Mouse (Mus musculus) hindbrain, embryonic 13.5 days (tissue): ENCODE measurements around the gene Drc7. TPM values are rescaled to one million over a fixed set of nuclear protein-coding genes. Genes with fewer than 3 reads are reported as not detected.
A peak's percentile ranks its signal among the peaks of the same experiment; 100 is the strongest.

ENCODE experiments used
- ATAC-seq: fragments of 200-750 bp; cut with Nextera tagmentation; 2 replicates; pipeline ENCODE4 v1.8.0; 2017; ENCODE audit warnings: moderate TSS enrichment; ENCODE audit not compliant: low FRiP score
- H3K27ac ChIP-seq: fragments of 300-500 bp; sonication (generic); 2 replicates; pipeline ENCODE4 v1.5.1; 2015; ENCODE audit warnings: inconsistent platforms, mild to moderate bottlenecking, moderate library complexity
- H3K27me3 ChIP-seq: fragments of 300-500 bp; sonication (generic); 2 replicates; pipeline ENCODE4 v1.6.1; 2015; ENCODE audit warnings: mild to moderate bottlenecking, inconsistent platforms
- H3K36me3 ChIP-seq: fragments of 300-500 bp; sonication (generic); 2 replicates; pipeline ENCODE4 v1.6.1; 2015; ENCODE audit warnings: mild to moderate bottlenecking, inconsistent platforms
- H3K4me1 ChIP-seq: fragments of 300-500 bp; sonication (generic); replicated peaks from 2 replicates; pipeline ENCODE4 v1.6.1; 2015; ENCODE audit warnings: inconsistent platforms
- H3K4me2 ChIP-seq: fragments of 300-500 bp; sonication (generic); 2 replicates; pipeline ENCODE4 v1.6.1; 2015; ENCODE audit warnings: inconsistent platforms, mild to moderate bottlenecking, moderate library complexity
- H3K4me3 ChIP-seq: fragments of 300-500 bp; sonication (generic); 2 replicates; pipeline ENCODE4 v1.5.1; 2015; ENCODE audit warnings: mild to moderate bottlenecking, inconsistent platforms
- H3K9ac ChIP-seq: fragments of 300-500 bp; sonication (generic); 2 replicates; pipeline ENCODE4 v1.6.1; 2015; ENCODE audit warnings: mild to moderate bottlenecking, inconsistent platforms
- H3K9me3 ChIP-seq: fragments of 300-500 bp; sonication (generic); 2 replicates; pipeline ENCODE4 v1.6.1; 2016; ENCODE audit warnings: inconsistent platforms
- WGBS: fragments of 180-500 bp; shearing (Covaris S2); methylation state at CpG from one replicate; pipeline ENCODE4 v1.1.7; 2015; 5-methylcytosine and 5-hydroxymethylcytosine counted together
- polyA plus RNA-seq: library from polyadenylated mRNA; unstranded; fragments of >200 nt; fragmentation: Nextera tagmentation; extraction: Ambion mirVana; gene quantifications from 2 replicates; pipeline ENCODE4 v1.2.1, GENCODE M21; 2015

Gene Drc7
- polyA plus RNA-seq, 1 experiment from 2014 or later, result 2.3 TPM

GRCm38 (mm10) chr8:95067582-95067981, 12.7 kb downstream of the Drc7 start:
- no peak overlapping the region for H3K4me3 ChIP-seq
- no peak for ATAC-seq
- no peak overlapping the region for H3K4me2 ChIP-seq
- H3K9me3 ChIP-seq, result no peaks in the 10 kb centered on the region
- no peaks in the 10 kb centered on the region for H3K4me1 ChIP-seq
- WGBS, result 46% methylated on average over 3 of the region's 3 CpGs
- no peak overlapping the region for H3K9ac ChIP-seq
- no peaks in the 10 kb centered on the region for H3K36me3 ChIP-seq
- H3K27me3 ChIP-seq, result no peaks in the 10 kb centered on the region
- no peak overlapping the region for H3K27ac ChIP-seq

GRCm38 (mm10) chr8:95075504-95075903, 20.6 kb downstream of the Drc7 start:
- H3K4me3 ChIP-seq, result no peak overlapping the region
- H3K4me1 ChIP-seq, result peaks cover 4% of the 10 kb centered on the region; the same call in 1 of the 2 replicates
- no peak overlapping the region for H3K4me2 ChIP-seq
- ATAC-seq, result no peak
- H3K9ac ChIP-seq, result no peak overlapping the region
- H3K36me3 ChIP-seq, result no peaks in the 10 kb centered on the region
- 81% methylated on average over 3 of the region's 3 CpGs for whole genome bisulfite sequencing
- no peaks in the 10 kb centered on the region for H3K9me3 ChIP-seq
- peaks cover 9% of the 10 kb centered on the region; the same call in 1 of the 2 replicates for H3K27me3 ChIP-seq
- no peak overlapping the region for H3K27ac ChIP-seq

- ATAC-seq, result no peak
- Histone ChIP-seq H3K27ac (no peak overlapping the region), H3K36me3 (no peaks in the 10 kb centered on the region), H3K4me1 (peaks cover 4% of the 10 kb centered on the region; the same call in 1 of the 2 replicates), H3K4me2 (no peak overlapping the region), H3K9ac (no peak overlapping the region), H3K4me3 (no peak overlapping the region), H3K27me3 (peaks cover 9% of the 10 kb centered on the region; the same call in 1 of the 2 replicates), H3K9me3 (no peaks in the 10 kb centered on the region)
- 84% methylated on average over 17 of the region's 17 CpGs for WGBS
Measured at GRCm38 (mm10) chr8:95076151-95076550, 21.2 kb downstream of the Drc7 start.

GRCm38 (mm10) chr8:95078055-95078454, 23.2 kb downstream of the Drc7 start:
- H3K4me2 ChIP-seq, result no peak overlapping the region
- no peak overlapping the region for H3K4me3 ChIP-seq
- peaks cover 9% of the 10 kb centered on the region; the same call in 1 of the 2 replicates for H3K27me3 ChIP-seq
- WGBS, result 82% methylated on average over 3 of the region's 3 CpGs
- no peak for ATAC-seq
- H3K4me1 ChIP-seq, result peaks cover 21% of the 10 kb centered on the region
- H3K9me3 ChIP-seq, result no peaks in the 10 kb centered on the region
- no peak overlapping the region for H3K9ac ChIP-seq
- H3K27ac ChIP-seq, result no peak overlapping the region
- H3K36me3 ChIP-seq, result peaks cover 6% of the 10 kb centered on the region

GRCm38 (mm10) chr8:95079305-95079704, 24.4 kb downstream of the Drc7 start:
- peaks cover 29% of the 10 kb centered on the region for H3K4me1 ChIP-seq
- WGBS, result 93% methylated on average over 4 of the region's 4 CpGs
- H3K4me3 ChIP-seq, result no peak overlapping the region
- no peak overlapping the region for H3K9ac ChIP-seq
- peaks cover 9% of the 10 kb centered on the region; the same call in 1 of the 2 replicates for H3K27me3 ChIP-seq
- peaks cover 14% of the 10 kb centered on the region for H3K36me3 ChIP-seq
- no peaks in the 10 kb centered on the region for H3K9me3 ChIP-seq
- H3K27ac ChIP-seq, result no peak overlapping the region
- ATAC-seq, result no peak
- H3K4me2 ChIP-seq, result no peak overlapping the region

- Histone ChIP-seq H3K36me3 (peaks cover 28% of the 10 kb centered on the region), H3K9ac (peak within 1 kb of the TSS; percentile 87), H3K27me3 (peaks cover 9% of the 10 kb centered on the region; the same call in 1 of the 2 replicates), H3K27ac (peak within 1 kb of the TSS; percentile 83), H3K4me3 (peak within 1 kb of the TSS; percentile 90), H3K4me1 (peaks cover 29% of the 10 kb centered on the region), H3K4me2 (peak within 1 kb of the TSS; percentile 95), H3K9me3 (no peaks in the 10 kb centered on the region)
- peak; percentile 98 for ATAC-seq
- under 1% methylated on average over 47 of the region's 47 CpGs for WGBS
Measured at GRCm38 (mm10) chr8:95080381-95081341, 25.8 kb downstream of the Drc7 start, which contains the start of gene Katnb1. TSS of gene Katnb1 (plus strand) at chr8:95081186.

GRCm38 (mm10) chr8:95081650-95082049, 26.7 kb downstream of the Drc7 start:
- Histone ChIP-seq H3K9me3 (no peaks in the 10 kb centered on the region), H3K4me1 (peaks cover 29% of the 10 kb centered on the region), H3K9ac (peak overlapping the region; percentile 87), H3K36me3 (peaks cover 35% of the 10 kb centered on the region), H3K27ac (peak overlapping the region; percentile 83), H3K4me2 (peak overlapping the region; percentile 95), H3K4me3 (peak overlapping the region; percentile 90), H3K27me3 (peaks cover 9% of the 10 kb centered on the region; the same call in 1 of the 2 replicates)
- WGBS, result 12% methylated on average over 11 of the region's 11 CpGs
- ATAC-seq, result no peak

- Histone ChIP-seq H3K9me3 (no peaks in the 10 kb centered on the region), H3K4me1 (peaks cover 29% of the 10 kb centered on the region), H3K9ac (0 out of 2 replicates have a peak overlapping the region, but pooled peaks have one; percentile 46), H3K4me2 (no peak overlapping the region), H3K27me3 (no peaks in the 10 kb centered on the region), H3K4me3 (no peak overlapping the region), H3K36me3 (peaks cover 61% of the 10 kb centered on the region), H3K27ac (no peak overlapping the region)
- no peak for ATAC-seq
- WGBS, result 92% methylated on average over 4 of the region's 4 CpGs
Measured at GRCm38 (mm10) chr8:95084261-95084660, 29.4 kb downstream of the Drc7 start.

GRCm38 (mm10) chr8:95084744-95085431, 30.0 kb downstream of the Drc7 start:
- H3K9ac ChIP-seq, result peak overlapping the region; percentile 39; the same call in 1 of the 2 replicates
- H3K27ac ChIP-seq, result no peak overlapping the region
- 81% methylated on average over 10 of the region's 10 CpGs for WGBS
- H3K4me1 ChIP-seq, result peaks cover 29% of the 10 kb centered on the region
- ATAC-seq, result no peak
- H3K4me3 ChIP-seq, result no peak overlapping the region
- no peaks in the 10 kb centered on the region for H3K9me3 ChIP-seq
- no peaks in the 10 kb centered on the region for H3K27me3 ChIP-seq
- no peak overlapping the region for H3K4me2 ChIP-seq
- peaks cover 67% of the 10 kb centered on the region for H3K36me3 ChIP-seq

GRCm38 (mm10) chr8:95085432-95086141, 30.7 kb downstream of the Drc7 start:
- WGBS, result 92% methylated on average over 7 of the region's 7 CpGs
- Histone ChIP-seq H3K4me1 (peaks cover 25% of the 10 kb centered on the region), H3K9ac (peak overlapping the region; percentile 39; the same call in 1 of the 2 replicates), H3K27me3 (no peaks in the 10 kb centered on the region), H3K4me2 (no peak overlapping the region), H3K27ac (no peak overlapping the region), H3K4me3 (no peak overlapping the region), H3K36me3 (peaks cover 74% of the 10 kb centered on the region), H3K9me3 (no peaks in the 10 kb centered on the region)
- ATAC-seq, result no peak

GRCm38 (mm10) chr8:95093574-95093973, 38.7 kb downstream of the Drc7 start:
- no peak for ATAC-seq
- Histone ChIP-seq H3K4me3 (no peak overlapping the region), H3K9ac (no peak overlapping the region), H3K36me3 (peaks cover 100% of the 10 kb centered on the region), H3K27me3 (no peaks in the 10 kb centered on the region), H3K9me3 (no peaks in the 10 kb centered on the region), H3K27ac (no peak overlapping the region), H3K4me2 (no peak overlapping the region), H3K4me1 (no peaks in the 10 kb centered on the region)
- 94% methylated on average over 4 of the region's 4 CpGs for WGBS
